Mouse (Mus musculus) limb, embryonic 10.5 days (tissue): Measurements from ENCODE around the gene Tpi1. TPM values are rescaled to one million over a fixed set of nuclear protein-coding genes. Genes with fewer than 3 reads are reported as not detected.

ENCODE experiments used
- DNase-seq: peaks from one replicate; pipeline ENCODE4 v3.0.0-alpha.2; 2017; ENCODE audit warnings: low spot score
- H3K27ac ChIP-seq: fragments of 300-500 bp; sonication (generic); 2 replicates; pipeline ENCODE4 v1.5.1; 2016; ENCODE audit warnings: mild to moderate bottlenecking
- H3K27me3 ChIP-seq: fragments of 300-500 bp; sonication (generic); 2 replicates; pipeline ENCODE4 v1.6.1; 2016; ENCODE audit warnings: low read depth, mild to moderate bottlenecking; ENCODE audit not compliant: poor library complexity, severe bottlenecking
- H3K36me3 ChIP-seq: fragments of 300-500 bp; sonication (generic); 2 replicates; pipeline ENCODE4 v1.6.1; 2016; ENCODE audit warnings: mild to moderate bottlenecking, moderate library complexity
- H3K4me1 ChIP-seq: fragments of 300-500 bp; sonication (generic); 2 replicates; pipeline ENCODE4 v1.6.1; 2016
- H3K4me3 ChIP-seq: fragments of 300-500 bp; sonication (generic); 2 replicates; pipeline ENCODE4 v1.5.1; 2016; ENCODE audit warnings: mild to moderate bottlenecking, moderate library complexity
- H3K9me3 ChIP-seq: fragments of 300-500 bp; sonication (generic); replicated peaks from 2 replicates; pipeline ENCODE4 v1.6.1; 2016; ENCODE audit warnings: mild to moderate bottlenecking
- WGBS: fragments of 180-500 bp; shearing (Covaris S2); methylation state at CpG from one replicate; pipeline ENCODE4 v1.1.7; 2016; 5-methylcytosine and 5-hydroxymethylcytosine counted together
- polyA plus RNA-seq: library from polyadenylated mRNA; unstranded; fragments of >200 nt; fragmentation: Nextera tagmentation; extraction: Ambion mirVana; gene quantifications from 2 replicates; pipeline ENCODE4 v1.2.1, GENCODE M21; 2016

Gene Tpi1
- polyA plus RNA-seq, 1 experiment from 2014 or later, result 831 TPM

DNA sequence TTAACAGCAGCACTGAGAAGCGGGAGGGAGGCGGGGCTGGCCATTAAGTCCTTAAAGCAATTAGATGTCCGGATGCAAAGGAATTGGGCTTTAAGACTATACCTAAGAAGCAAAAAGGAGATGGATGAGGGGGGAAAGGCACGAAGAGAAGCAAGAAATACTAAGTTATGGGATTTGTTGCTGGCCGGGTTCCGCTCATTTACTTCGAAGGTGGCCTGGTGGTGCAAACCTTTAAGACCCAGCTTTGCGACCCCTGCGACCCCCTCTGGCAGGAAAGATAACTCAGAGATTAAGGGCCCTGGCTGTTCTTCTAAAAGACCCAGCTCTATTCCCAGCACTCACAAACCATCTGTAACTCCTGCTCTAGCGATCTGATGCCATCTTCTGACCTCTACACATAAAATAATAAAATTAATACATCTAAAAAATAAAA is 34.1 kb downstream of the Tpi1 start:
- peaks cover 23% of the 10 kb centered on the region for H3K27me3 ChIP-seq
- peak; percentile 59 for DNase-seq
- 4% methylated on average over 10 of the region's 10 CpGs for WGBS
- no peaks in the 10 kb centered on the region for H3K9me3 ChIP-seq
- no peaks in the 10 kb centered on the region for H3K36me3 ChIP-seq
- peak overlapping the region; percentile 50 for H3K27ac ChIP-seq
- H3K4me3 ChIP-seq, result peak overlapping the region; percentile 51
- H3K4me1 ChIP-seq, result peaks cover 18% of the 10 kb centered on the region

DNA sequence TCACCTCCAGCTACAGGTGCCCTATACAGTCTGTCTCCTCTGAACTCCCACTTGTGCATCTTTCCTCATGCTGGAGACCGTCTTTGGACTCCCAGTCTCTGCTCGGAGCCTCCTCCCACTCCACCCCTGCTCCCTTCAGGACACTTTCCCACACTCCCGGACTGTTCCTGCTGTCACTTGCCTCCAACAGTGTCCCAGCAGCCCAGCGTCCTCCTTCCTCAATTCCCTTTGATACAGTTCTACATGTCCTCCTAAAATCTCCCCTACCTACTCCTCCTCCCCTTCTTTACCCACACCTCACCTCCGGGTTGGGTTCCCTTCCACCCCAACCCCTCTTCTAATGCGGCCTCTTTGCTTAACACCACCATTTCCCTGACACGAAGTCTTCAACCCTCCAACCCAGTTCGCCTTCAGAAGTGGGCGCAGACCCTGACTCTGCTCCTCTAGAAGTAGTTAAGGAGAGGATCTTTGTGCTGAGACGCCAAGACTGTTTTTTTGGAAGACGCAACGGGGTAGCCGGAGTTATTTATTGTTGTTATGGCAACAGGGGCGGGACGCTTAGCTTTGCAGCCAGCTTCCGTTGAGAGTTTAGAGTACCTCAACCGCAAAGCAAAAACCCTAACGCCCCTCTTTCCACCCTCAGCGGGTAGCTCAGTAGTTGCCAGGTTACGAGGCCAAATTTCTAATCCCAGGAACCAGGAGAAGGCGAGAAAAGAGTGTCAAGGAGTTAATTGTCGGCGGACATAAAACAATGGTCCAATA is 34.7 kb downstream of the Tpi1 start, which contains the start of gene Lrrc23:
Lrrc23 (minus strand) TSS at position 506 of the 762 bp plus-strand sequence.
- Histone ChIP-seq H3K36me3 (no peaks in the 10 kb centered on the region), H3K4me3 (peak within 1 kb of the TSS; percentile 51), H3K9me3 (no peaks in the 10 kb centered on the region), H3K27me3 (peaks cover 23% of the 10 kb centered on the region), H3K27ac (peak within 1 kb of the TSS; percentile 50), H3K4me1 (peaks cover 18% of the 10 kb centered on the region)
- peak; percentile 67 for DNase-seq
- 4% methylated on average over 23 of the region's 23 CpGs for WGBS

- Histone ChIP-seq H3K4me1 (peaks cover 27% of the 10 kb centered on the region), H3K27ac (no peak overlapping the region), H3K27me3 (peaks cover 69% of the 10 kb centered on the region), H3K9me3 (no peaks in the 10 kb centered on the region), H3K4me3 (no peak overlapping the region), H3K36me3 (no peaks in the 10 kb centered on the region)
- DNase-seq, result no peak
- WGBS, result 83% methylated on average over 15 of the region's 15 CpGs
Measured at GRCm38 (mm10) chr6:124770511-124770910, 43.6 kb downstream of the Tpi1 start.

DNA sequence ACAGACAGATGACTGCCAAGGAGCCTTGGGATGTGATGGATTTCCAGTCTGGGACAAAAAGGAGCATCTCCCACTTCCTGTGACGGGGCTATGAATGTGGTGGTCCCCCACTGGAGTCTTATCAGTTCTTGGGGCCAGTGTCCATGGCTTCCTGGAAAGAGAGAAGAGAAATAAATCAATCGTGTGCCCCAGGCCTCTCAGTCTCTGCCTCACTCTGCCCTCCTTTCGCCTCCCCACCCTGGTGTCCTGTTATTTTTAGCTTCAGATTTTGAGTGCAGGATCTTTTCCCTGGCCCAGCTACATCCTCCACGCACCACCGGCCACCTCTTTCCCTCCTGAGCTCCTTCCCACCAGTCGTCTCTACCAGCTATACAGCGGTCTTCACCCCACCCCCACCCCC is 44.1 kb downstream of the Tpi1 start:
- H3K36me3 ChIP-seq, result no peaks in the 10 kb centered on the region
- DNase-seq, result no peak
- 54% methylated on average over 7 of the region's 7 CpGs for WGBS
- H3K27ac ChIP-seq, result peak overlapping the region; percentile 76; the same call in 1 of the 2 replicates
- peaks cover 27% of the 10 kb centered on the region for H3K4me1 ChIP-seq
- peak overlapping the region; percentile 65 for H3K4me3 ChIP-seq
- H3K27me3 ChIP-seq, result peaks cover 69% of the 10 kb centered on the region
- H3K9me3 ChIP-seq, result no peaks in the 10 kb centered on the region

DNA sequence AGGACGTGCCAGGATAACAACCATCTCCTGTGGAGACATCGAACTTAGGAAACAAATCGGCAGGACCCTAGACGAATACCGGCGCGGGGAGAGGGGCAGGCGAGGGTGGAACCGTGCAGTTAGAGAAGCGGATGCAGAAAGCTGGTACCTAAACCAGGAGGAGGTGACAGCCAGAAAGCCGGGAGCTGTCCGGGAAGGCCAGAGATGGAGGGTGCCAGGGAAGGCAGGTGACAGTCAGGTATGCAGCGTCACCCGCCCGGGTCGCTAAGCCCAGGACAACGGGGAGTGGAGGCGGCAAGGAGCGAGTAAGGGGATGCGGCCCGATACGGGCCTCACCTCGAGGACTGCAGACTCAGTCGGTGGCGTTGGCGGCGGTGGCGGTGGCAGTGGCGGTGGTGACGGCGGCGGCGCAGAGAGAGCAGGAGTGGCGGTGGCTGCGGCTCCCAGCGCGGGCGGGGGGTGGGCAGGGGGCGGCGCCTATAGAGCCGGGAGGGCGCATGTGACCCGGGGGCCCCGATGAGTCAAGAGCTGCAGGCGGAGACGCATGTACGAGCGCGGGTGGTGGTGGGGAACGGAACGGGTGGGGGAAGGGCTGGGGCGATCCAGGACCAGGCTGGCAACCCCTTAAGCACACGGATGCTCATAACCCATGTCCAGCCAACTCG is 44.9 kb downstream of the Tpi1 start, which contains the start of gene Eno2:
Eno2 (minus strand) TSS at position 573 of the 665 bp plus-strand sequence.
- WGBS, result 1% methylated on average over 54 of the region's 54 CpGs
- DNase-seq, result peak; percentile 75
- Histone ChIP-seq H3K36me3 (no peaks in the 10 kb centered on the region), H3K27me3 (peaks cover 69% of the 10 kb centered on the region), H3K4me1 (peaks cover 27% of the 10 kb centered on the region), H3K4me3 (peak within 1 kb of the TSS; percentile 65), H3K27ac (peak within 1 kb of the TSS; percentile 76), H3K9me3 (no peaks in the 10 kb centered on the region)

DNA sequence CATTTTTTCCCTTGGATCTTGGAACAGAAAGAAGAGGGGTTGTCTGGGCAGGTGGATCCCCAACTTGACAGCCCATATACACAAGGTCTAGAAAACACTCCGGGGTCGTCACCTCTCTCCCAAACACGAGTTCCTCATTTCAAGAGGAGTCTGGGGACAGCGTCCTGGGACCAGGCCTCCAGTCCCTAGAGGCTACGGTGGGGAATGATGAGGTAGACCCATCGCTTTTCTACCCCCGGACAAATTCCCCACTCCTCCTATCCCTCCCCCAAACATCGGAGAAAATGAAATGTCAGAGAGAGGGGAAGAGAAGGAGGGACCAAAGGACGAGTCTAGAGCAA is 45.4 kb downstream of the Tpi1 start:
- Histone ChIP-seq H3K27me3 (peaks cover 69% of the 10 kb centered on the region), H3K9me3 (no peaks in the 10 kb centered on the region), H3K4me3 (peak overlapping the region; percentile 65), H3K27ac (no peak overlapping the region; the same call in 1 of the 2 replicates), H3K36me3 (no peaks in the 10 kb centered on the region), H3K4me1 (peaks cover 29% of the 10 kb centered on the region)
- no peak for DNase-seq
- WGBS, result 4% methylated on average over 9 of the region's 9 CpGs

DNA sequence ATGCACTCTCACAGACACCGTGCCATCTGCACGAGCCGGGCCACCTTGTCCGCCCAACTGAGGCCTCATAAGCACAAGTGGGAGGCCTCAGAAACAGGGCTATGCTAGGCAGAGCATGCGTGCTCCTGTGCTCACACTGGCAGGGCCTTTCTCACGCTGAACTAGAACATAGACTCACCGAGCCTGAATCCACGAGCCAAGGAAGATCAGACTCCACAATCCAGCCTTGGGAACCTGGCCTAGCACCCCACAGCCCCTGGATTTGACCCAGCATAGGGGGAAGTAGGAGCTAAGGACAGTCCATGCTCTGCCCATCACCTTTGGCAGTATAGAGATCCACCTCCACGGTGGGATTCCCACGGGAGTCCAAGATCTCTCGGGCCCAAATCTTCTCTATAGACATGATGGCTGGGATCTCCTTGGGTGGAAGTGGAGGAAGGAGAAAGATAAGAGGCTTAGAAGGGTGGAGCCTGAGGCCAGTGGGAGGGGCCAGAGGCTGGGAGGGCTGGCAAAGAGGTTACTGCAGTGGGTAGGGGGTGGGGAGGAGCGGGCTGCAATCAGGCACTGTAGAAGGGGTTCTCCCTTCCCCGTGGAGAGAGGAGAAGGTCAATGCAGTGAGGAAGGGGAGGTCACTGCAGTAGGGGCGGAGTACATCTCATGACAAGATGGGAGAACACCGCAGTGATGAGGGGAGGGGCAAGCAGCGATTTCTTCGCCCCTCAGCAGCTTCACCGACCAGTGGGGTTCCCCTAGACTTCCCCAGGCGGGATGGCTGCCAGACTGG is 46.0 kb downstream of the Tpi1 start:
- no peak for DNase-seq
- H3K9me3 ChIP-seq, result no peaks in the 10 kb centered on the region
- peak overlapping the region; percentile 65 for H3K4me3 ChIP-seq
- H3K27ac ChIP-seq, result no peak overlapping the region
- no peaks in the 10 kb centered on the region for H3K36me3 ChIP-seq
- H3K27me3 ChIP-seq, result peaks cover 69% of the 10 kb centered on the region
- 25% methylated on average over 19 of the region's 19 CpGs for WGBS
- H3K4me1 ChIP-seq, result peaks cover 31% of the 10 kb centered on the region

GRCm38 (mm10) chr6:124767536-124767919 is 46.6 kb downstream of the Tpi1 start:
- peaks cover 31% of the 10 kb centered on the region for H3K4me1 ChIP-seq
- H3K9me3 ChIP-seq, result no peaks in the 10 kb centered on the region
- 0 out of 2 replicates have a peak overlapping the region, but pooled peaks have one; percentile 65 for H3K4me3 ChIP-seq
- no peak overlapping the region for H3K27ac ChIP-seq
- H3K36me3 ChIP-seq, result no peaks in the 10 kb centered on the region
- H3K27me3 ChIP-seq, result peaks cover 69% of the 10 kb centered on the region
- WGBS, result 33% methylated on average over 4 of the region's 4 CpGs
- DNase-seq, result no peak

GRCm38 (mm10) chr6:124765951-124766350 is 48.1 kb downstream of the Tpi1 start:
- Histone ChIP-seq H3K4me1 (peaks cover 31% of the 10 kb centered on the region), H3K36me3 (no peaks in the 10 kb centered on the region), H3K27ac (no peak overlapping the region), H3K9me3 (no peaks in the 10 kb centered on the region), H3K4me3 (no peak overlapping the region), H3K27me3 (peaks cover 74% of the 10 kb centered on the region)
- whole genome bisulfite sequencing, result 84% methylated on average over 7 of the region's 7 CpGs
- no peak for DNase-seq

Other genes starting within 250 kb of the Tpi1 start
- gene C1rb, start 244.0 kb downstream of the Tpi1 start, polyA plus RNA-seq, result not detected in 2 replicates
- gene C1s2, start 178.2 kb downstream of the Tpi1 start, polyA plus RNA-seq, result not detected in 2 replicates
- 37.3 and 45.7 TPM in 2 replicates for gene Lpcat3, start 151.3 kb downstream of the Tpi1 start, polyA plus RNA-seq
- gene Emg1, start 102.1 kb downstream of the Tpi1 start, polyA plus RNA-seq, result 254 and 298 TPM in 2 replicates
- gene Phb2, start 102.0 kb downstream of the Tpi1 start, polyA plus RNA-seq, result 501 and 622 TPM in 2 replicates
- gene Ptpn6, start 75.6 kb downstream of the Tpi1 start, polyA plus RNA-seq, result 6.2 and 7.6 TPM in 2 replicates
- gene Grcc10, start 72.9 kb downstream of the Tpi1 start, polyA plus RNA-seq, result 384 and 460 TPM in 2 replicates
- gene Gm45234, start 58.3 kb downstream of the Tpi1 start, polyA plus RNA-seq, result not detected in 2 replicates
- 12.9 and 14.8 TPM in 2 replicates for gene Atn1, start 57.8 kb downstream of the Tpi1 start, polyA plus RNA-seq
- 0.69 and 1.5 TPM in 2 replicates for gene Eno2, start 44.6 kb downstream of the Tpi1 start, polyA plus RNA-seq
- 0.35 and 0.68 TPM in 2 replicates for gene Lrrc23, start 34.6 kb downstream of the Tpi1 start, polyA plus RNA-seq
- gene Spsb2, start 5.6 kb downstream of the Tpi1 start, polyA plus RNA-seq, result 4.7 and 6.9 TPM in 2 replicates
- gene Usp5, start 15.2 kb upstream of the Tpi1 start, polyA plus RNA-seq, result 200 and 209 TPM in 2 replicates
- 243 and 250 TPM in 2 replicates for gene Cdca3, start 15.3 kb upstream of the Tpi1 start, polyA plus RNA-seq
- 0.34 and 0.35 TPM in 2 replicates for gene Gnb3, start 26.0 kb upstream of the Tpi1 start, polyA plus RNA-seq
- 17.3 and 26.8 TPM in 2 replicates for gene P3h3, start 43.5 kb upstream of the Tpi1 start, polyA plus RNA-seq
- gene Gpr162, start 49.7 kb upstream of the Tpi1 start, polyA plus RNA-seq, result 0.59 and 1.2 TPM in 2 replicates
- gene Cd4, start 73.9 kb upstream of the Tpi1 start, polyA plus RNA-seq, result not detected in 2 replicates
- 0.88 and 1.6 TPM in 2 replicates for gene Lag3, start 97.4 kb upstream of the Tpi1 start, polyA plus RNA-seq
- 144 and 208 TPM in 2 replicates for gene Ptms, start 105.8 kb upstream of the Tpi1 start, polyA plus RNA-seq
- gene Mlf2, start 117.1 kb upstream of the Tpi1 start, polyA plus RNA-seq, result 428 and 433 TPM in 2 replicates
- 141 and 150 TPM in 2 replicates for gene Cops7a, start 151.2 kb upstream of the Tpi1 start, polyA plus RNA-seq
- gene Pianp, start 182.4 kb upstream of the Tpi1 start, polyA plus RNA-seq, result 0.40 and 1.4 TPM in 2 replicates
- gene Zfp384, start 194.8 kb upstream of the Tpi1 start, polyA plus RNA-seq, result 12.8 and 15.2 TPM in 2 replicates
- 121 and 145 TPM in 2 replicates for gene Ing4, start 225.5 kb upstream of the Tpi1 start, polyA plus RNA-seq
- gene Acrbp, start 235.4 kb upstream of the Tpi1 start, polyA plus RNA-seq, result 10.1 and 13.0 TPM in 2 replicates